Mouse (Mus musculus): Measurements from ENCODE around the gene Fam214a. TPM values are rescaled to one million over a fixed set of nuclear protein-coding genes. Genes with fewer than 3 reads are reported as not detected.

The Fam214a gene
- total RNA-seq, 2 experiments from 2014 or later: 21.0 to 29.4 TPM

DNA sequence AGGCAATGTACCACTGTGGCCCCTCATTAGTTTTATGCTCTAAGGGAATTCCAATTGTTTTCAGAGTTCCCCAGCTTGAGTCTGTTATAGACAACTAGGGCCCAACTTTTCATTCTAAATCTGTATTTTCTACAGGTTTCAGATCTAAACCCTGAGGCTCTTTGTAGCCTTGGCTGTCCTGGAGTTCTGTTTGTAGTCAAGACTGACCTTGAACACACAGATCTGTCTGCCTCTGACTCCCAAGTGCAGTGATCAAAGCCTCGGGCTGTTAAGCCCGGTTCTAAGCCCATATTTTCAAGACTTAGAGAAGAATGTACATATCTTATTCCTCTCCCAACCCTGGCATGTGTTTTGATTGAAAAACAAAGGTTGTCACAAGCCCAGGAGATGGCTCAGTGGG lies 1.7 kb downstream of the Fam214a start:
- TF ChIP-seq CTCF (IDR thresholded peaks at IDR 0.05): no peak
- peak overlapping the region; percentile 86 for H3K4me3 ChIP-seq
- peak overlapping the region; percentile 100 for H3K27ac ChIP-seq
- intact Hi-C loops (cut with DNase I): loop anchor here (5.0 kb wide), 2 partner anchors 38 to 42 kb away; no protein-coding TSS in a partner anchor
- DNase-seq: no peak

DNA sequence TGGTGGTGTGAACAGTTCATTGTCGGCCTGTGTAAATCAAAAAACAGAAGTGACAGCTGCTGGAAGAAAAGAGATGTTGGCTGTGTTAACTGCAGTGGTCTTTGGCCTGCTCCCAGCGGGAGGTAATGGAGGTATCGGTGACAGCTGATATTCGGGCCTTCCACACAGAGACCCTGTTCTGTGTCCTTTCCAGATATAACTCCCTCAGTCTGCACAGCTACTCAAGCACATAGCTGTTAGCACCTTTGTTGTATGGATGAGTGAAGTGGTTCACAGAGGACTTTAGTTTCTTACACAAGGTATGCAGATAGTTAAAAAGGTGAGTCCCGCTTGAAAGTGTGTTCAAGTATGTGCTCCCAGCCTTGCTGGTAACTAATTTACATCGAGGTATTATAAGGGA lies 7.9 kb downstream of the Fam214a start:
- Histone ChIP-seq H3K27ac (no peak overlapping the region), H3K4me3 (no peak overlapping the region)
- intact Hi-C loops (cut with DNase I): no loop called here
- TF ChIP-seq CTCF (IDR thresholded peaks at IDR 0.05): no peak
- DNase-seq: no peak

- intact Hi-C loops (cut with DNase I): no loop called here
- no peak for DNase-seq
- H3K27ac ChIP-seq: no peak overlapping the region
- no peak for TF ChIP-seq CTCF (IDR thresholded peaks at IDR 0.05)
- no peak overlapping the region for H3K4me3 ChIP-seq
These were observed 8.4 kb downstream of the Fam214a start for GRCm38 (mm10) chr9:74961073-74961575.

DNA sequence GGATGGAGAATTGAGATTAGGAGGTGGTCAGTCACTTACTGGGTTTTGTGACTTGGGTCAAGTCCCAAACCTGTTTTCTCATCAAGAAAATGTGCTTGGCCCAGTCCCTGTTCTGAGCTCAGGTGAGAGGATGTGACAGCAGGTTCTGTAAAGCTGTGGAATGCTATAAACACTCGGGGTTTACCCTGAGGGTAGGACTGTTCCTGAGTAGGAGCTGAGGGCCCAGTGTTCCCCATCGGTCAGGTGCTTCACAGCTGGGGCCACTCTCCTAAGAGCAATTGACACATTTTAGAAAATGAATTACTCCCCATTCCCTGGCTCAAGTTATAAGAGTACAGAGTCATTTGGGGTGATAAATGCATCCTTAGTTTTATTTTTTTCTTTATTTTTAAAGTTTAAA lies 11.3 kb downstream of the Fam214a start:
- TF ChIP-seq CTCF (IDR thresholded peaks at IDR 0.05): no peak
- H3K27ac ChIP-seq: no peak overlapping the region
- DNase-seq: no peak
- intact Hi-C loops (cut with DNase I): no loop called here
- no peak overlapping the region for H3K4me3 ChIP-seq

DNA sequence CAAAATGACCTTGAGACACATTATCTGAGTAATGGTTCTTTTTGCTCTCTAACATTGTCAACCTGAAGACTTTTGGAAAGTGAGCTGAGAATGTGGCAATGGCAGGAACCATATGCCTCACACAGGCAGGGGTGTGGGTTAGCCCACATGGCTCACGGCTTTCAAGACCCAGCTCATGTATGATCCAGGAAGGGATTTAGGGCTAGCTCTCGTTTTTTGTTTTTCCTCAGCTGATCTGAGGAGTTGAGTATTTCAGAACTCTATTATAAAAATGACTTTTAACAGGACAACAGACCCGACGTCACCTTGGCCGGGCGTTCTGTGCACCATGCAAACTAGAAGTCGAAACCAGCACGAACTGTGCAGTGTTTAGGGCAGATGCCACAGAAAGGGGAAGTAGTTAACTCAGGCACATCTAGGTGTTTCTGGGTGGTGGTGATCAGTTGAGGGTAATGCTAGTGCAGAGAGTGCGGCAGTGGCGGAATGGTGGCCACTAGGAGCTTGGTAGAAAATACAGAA lies 12.2 kb downstream of the Fam214a start:
- H3K27ac ChIP-seq: no peak overlapping the region
- intact Hi-C loops (cut with DNase I): no loop called here
- DNase-seq: no peak
- H3K4me3 ChIP-seq: no peak overlapping the region
- TF ChIP-seq CTCF (IDR thresholded peaks at IDR 0.05): no peak

DNA sequence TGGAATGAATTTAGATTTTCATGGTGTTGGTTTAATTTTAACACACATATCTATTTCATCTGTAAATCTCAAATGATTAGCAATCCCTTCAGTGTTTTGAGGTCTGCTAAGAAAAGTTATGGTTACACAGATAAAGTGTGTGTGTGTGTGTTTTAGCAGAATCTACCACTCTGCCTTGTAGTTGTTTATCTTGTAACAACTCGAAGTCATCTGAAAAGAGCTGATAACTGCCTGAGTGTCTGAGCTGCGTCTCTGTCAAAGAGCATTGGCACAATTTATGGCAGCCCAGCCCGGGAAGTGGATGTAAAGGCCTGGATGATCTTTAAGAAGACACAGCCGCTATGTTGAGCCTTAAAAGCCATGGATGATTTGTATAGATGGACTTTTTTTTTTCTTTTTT lies 13.5 kb downstream of the Fam214a start:
- no peak for TF ChIP-seq CTCF (IDR thresholded peaks at IDR 0.05)
- intact Hi-C loops (cut with DNase I): no loop called here

GRCm38 (mm10) chr9:74968647-74969428 lies 16.2 kb downstream of the Fam214a start:
- intact Hi-C loops (cut with DNase I): no loop called here
- TF ChIP-seq CTCF (IDR thresholded peaks at IDR 0.05): no peak
- Histone ChIP-seq H3K27ac (peak overlapping the region; percentile 12), H3K4me3 (no peak overlapping the region)
- no peak for DNase-seq

More for the DNA sequence above, 13.5 kb downstream of the Fam214a start:
- H3K4me3 ChIP-seq: no peak overlapping the region
- DNase-seq: no peak
- H3K27ac ChIP-seq: peak overlapping the region; percentile 5; the same call in 1 of the 2 replicates

- H3K27ac ChIP-seq: peak overlapping the region; percentile 95
- no peak for DNase-seq
- no peak for TF ChIP-seq CTCF (IDR thresholded peaks at IDR 0.05)
- intact Hi-C loops (cut with DNase I): no loop called here
- no peak overlapping the region for H3K4me3 ChIP-seq
These were observed 17.9 kb downstream of the Fam214a start for GRCm38 (mm10) chr9:74970591-74970990.

DNA sequence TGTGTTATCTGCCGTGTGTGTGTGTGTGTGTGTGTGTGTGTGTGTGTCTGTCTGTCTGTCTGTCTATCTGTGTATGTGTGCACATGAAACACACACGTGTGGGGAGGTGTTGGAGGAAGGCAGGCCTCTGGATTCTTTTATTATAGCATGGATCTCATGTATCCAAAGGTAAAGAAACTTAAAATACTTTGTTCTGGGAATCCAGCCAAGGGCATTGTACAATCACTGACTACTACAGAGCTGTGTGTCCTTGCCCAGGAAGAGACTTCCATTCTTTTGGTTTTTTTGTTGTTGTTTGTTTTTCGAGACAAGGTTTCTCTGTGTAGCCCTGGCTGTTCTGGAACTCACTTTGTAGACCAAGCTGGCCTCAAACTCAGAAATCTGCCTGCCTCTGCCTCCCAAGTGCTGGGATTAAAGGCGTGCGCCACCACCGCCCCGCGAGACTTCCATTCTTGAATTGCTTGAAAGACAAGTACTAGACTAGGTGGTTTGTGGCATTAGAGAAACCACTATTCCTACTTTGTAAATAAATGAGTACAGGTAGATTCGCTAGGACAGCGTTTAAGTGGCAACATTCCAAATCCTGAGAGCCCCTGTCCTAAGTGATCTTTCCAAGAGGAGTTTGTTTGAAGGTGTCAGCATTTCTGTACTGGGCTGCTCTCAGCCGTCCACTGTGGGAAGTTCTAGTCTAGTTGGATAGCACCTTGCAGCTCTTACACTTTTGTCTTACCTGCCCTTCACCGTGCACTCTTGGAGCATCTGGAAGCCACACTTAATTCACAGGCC lies 18.7 kb downstream of the Fam214a start:
- intact Hi-C loops (cut with DNase I): no loop called here
- peak overlapping the region; percentile 95 for H3K27ac ChIP-seq
- H3K4me3 ChIP-seq: no peak overlapping the region
- no peak for TF ChIP-seq CTCF (IDR thresholded peaks at IDR 0.05)
- no peak for DNase-seq

DNA sequence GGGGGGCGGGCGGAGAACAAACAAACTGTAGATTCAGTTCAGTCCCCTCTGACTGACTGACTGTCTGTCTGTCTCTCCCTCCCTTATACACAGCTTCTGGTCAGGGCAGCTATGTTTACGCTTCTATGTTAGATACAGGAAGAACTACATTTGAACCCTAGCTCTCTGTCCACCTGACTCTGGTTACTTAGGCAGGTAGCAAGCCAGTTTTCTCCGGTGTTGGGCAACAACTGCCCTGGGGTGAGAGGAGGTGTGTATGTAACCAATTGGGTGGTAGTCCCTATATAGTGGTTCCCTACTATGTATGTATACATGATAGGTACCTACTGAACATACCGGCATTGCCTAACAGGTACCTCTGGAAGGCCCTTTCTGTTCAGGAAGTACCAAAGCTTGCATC lies 20.1 kb downstream of the Fam214a start:
- intact Hi-C loops (cut with DNase I): no loop called here
- H3K27ac ChIP-seq: peak overlapping the region; percentile 95
- DNase-seq: no peak
- H3K4me3 ChIP-seq: no peak overlapping the region
- no peak for TF ChIP-seq CTCF (IDR thresholded peaks at IDR 0.05)

DNA sequence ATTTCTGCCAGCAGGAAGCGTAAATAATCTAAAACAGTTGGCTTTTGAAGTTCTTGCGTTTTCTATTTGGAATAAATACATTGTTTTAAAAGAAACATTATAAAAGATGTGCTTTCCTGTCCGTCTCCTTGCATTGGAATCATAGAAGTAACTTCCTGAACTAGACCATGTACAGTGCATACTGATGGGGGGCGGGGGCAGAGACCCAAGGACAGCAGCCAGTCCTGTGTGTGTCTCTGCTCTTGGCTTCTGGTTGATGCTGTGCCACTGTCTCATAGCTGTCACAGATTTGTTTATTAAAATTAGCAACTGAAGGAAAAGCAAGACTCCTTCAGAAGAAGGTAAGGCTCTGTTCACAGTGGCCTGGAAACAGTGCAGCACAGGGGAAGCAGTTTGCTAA lies 20.5 kb downstream of the Fam214a start:
- Histone ChIP-seq H3K27ac (peak overlapping the region; percentile 95), H3K4me3 (no peak overlapping the region)
- no peak for TF ChIP-seq CTCF (IDR thresholded peaks at IDR 0.05)
- intact Hi-C loops (cut with DNase I): no loop called here
- DNase-seq: no peak

DNA sequence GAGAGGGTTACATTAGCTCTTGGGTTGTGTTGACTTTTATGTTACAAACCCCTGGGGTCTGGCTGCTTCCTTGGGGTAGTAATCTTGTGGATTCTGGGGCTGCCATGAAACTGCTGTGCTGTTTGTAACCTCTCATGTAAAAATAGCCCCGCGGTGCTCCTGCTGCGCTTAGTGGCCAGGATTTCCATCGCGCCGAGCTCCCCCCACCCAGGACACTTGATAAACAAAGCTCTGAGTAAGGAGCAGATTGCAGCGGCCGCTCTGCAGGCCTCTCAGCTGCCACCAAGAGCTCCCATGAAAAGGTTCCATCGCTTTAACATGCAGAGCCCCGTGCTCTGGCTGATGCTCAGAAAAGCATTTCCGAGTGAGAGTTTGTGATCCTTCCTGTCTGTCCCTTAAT lies 22.1 kb downstream of the Fam214a start:
- DNase-seq: peak; percentile 65
- peak overlapping the region; percentile 70 for H3K4me3 ChIP-seq

DNA sequence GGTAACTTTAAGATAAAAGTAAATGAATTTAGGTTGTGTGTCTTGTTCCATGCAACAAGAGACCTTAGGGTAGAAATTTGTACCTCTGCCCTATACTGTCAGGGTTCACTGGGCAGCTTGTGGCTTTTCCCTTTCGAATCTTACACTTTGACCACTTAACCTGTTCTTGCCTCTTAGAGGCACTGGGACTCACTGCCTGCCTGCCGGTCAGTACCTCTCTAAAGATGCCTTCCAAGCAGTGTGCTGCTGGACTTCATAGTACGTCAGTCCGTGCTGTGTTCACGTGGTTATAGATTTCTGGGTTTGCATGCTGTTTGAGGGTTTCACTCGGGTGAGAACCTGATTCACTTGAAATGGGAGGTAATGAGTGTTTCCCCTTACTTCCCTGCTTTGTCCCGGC lies 22.7 kb downstream of the Fam214a start:
- DNase-seq: no peak
- H3K27ac ChIP-seq: peak overlapping the region; percentile 95
- intact Hi-C loops (cut with DNase I): loop anchor here (2.0 kb wide), 1 partner anchor 23 kb away; the partner anchor contains the start of gene Fam214a
- TF ChIP-seq CTCF (IDR thresholded peaks at IDR 0.05): no peak
- H3K4me3 ChIP-seq: peak overlapping the region; percentile 70

More for the DNA sequence above, 22.1 kb downstream of the Fam214a start:
- intact Hi-C loops (cut with DNase I): loop anchor here (2.0 kb wide), 1 partner anchor 22 kb away; the partner anchor contains the start of gene Fam214a
- H3K27ac ChIP-seq: peak overlapping the region; percentile 95
- no peak for TF ChIP-seq CTCF (IDR thresholded peaks at IDR 0.05)

Data from gastrocnemius, adult 2 months (tissue).